Mouse (Mus musculus): ENCODE data around the gene Tmem203. TPM values are rescaled to one million over a fixed set of nuclear protein-coding genes. Genes with fewer than 3 reads are reported as not detected.

Gene Tmem203
- polyA plus RNA-seq, 2 experiments from 2014 or later, result 9.5 to 10.4 TPM

GRCm38 (mm10) chr2:25263623-25264285 is 8.5 kb downstream of the Tmem203 start:
- ATAC-seq, result no peak

- no peak for ATAC-seq
Measured at GRCm38 (mm10) chr2:25264286-25264660, 9.0 kb downstream of the Tmem203 start.

- no peak for ATAC-seq
Measured at GRCm38 (mm10) chr2:25264851-25265250, 9.6 kb downstream of the Tmem203 start.

GRCm38 (mm10) chr2:25265897-25266656 is 10.8 kb downstream of the Tmem203 start:
- ATAC-seq, result no peak

GRCm38 (mm10) chr2:25266720-25267119 is 11.5 kb downstream of the Tmem203 start:
- no peak for ATAC-seq

- ATAC-seq, result no peak
Measured at GRCm38 (mm10) chr2:25267241-25267640, 12.0 kb downstream of the Tmem203 start.

GRCm38 (mm10) chr2:25267746-25268309 is 12.6 kb downstream of the Tmem203 start:
- no peak for ATAC-seq

- ATAC-seq, result peak; percentile 91
Measured at GRCm38 (mm10) chr2:25271827-25272511, 16.7 kb downstream of the Tmem203 start, which contains the start of the genes Ssna1 and Anapc2. TSS of gene Ssna1 (minus strand) at chr2:25272438. TSS of gene Anapc2 (plus strand) at chr2:25272478.

GRCm38 (mm10) chr2:25272515-25272914 is 17.3 kb downstream of the Tmem203 start:
- peak; percentile 11 for ATAC-seq

- no peak for ATAC-seq
Measured at GRCm38 (mm10) chr2:25273010-25273409, 17.8 kb downstream of the Tmem203 start.

GRCm38 (mm10) chr2:25278928-25279882 is 24.0 kb downstream of the Tmem203 start:
- ATAC-seq, result peak; percentile 87

- no peak for ATAC-seq
Measured at GRCm38 (mm10) chr2:25285551-25285950, 30.3 kb downstream of the Tmem203 start.

GRCm38 (mm10) chr2:25286314-25286713 is 31.1 kb downstream of the Tmem203 start:
- no peak for ATAC-seq

- no peak for ATAC-seq
Measured at GRCm38 (mm10) chr2:25286837-25287636, 31.8 kb downstream of the Tmem203 start.

GRCm38 (mm10) chr2:25287927-25288649 is 32.8 kb downstream of the Tmem203 start, which contains the start of gene Tmem210:
TSS of gene Tmem210 (plus strand) at chr2:25288145.
- ATAC-seq, result no peak

GRCm38 (mm10) chr2:25288734-25289345 is 33.6 kb downstream of the Tmem203 start:
- no peak for ATAC-seq

GRCm38 (mm10) chr2:25289651-25290050 is 34.4 kb downstream of the Tmem203 start, which contains the start of gene Lrrc26:
TSS of gene Lrrc26 (plus strand) at chr2:25289915.
- no peak for ATAC-seq

- ATAC-seq, result no peak
Measured at GRCm38 (mm10) chr2:25290101-25290815, 35.0 kb downstream of the Tmem203 start.

GRCm38 (mm10) chr2:25290816-25291130 is 35.5 kb downstream of the Tmem203 start:
- no peak for ATAC-seq

Data from CD4-positive, CD25-positive, alpha-beta regulatory T cell, adult 4 months (primary cell).